Mouse (Mus musculus) brain, embryonic 18.5 days (tissue): ENCODE results near the gene Serinc3.
A peak's percentile ranks its signal among the peaks of the same experiment; 100 is the strongest.
"Not testable (repeated sequence)": the region's sequence is repeated elsewhere in the genome, so short reads cannot be mapped to it uniquely, and the experiment has no call there.

Experiments
- DNase-seq: peaks from one replicate; pipeline ENCODE4 v3.0.0-alpha.2; 2012; ENCODE audit warnings: low read depth, low spot score

The Serinc3 gene

GRCm38 (mm10) chr2:163662698-163663221 is 17.8 kb upstream of the Serinc3 start:
- DNase-seq, result no peak

GRCm38 (mm10) chr2:163662076-163662475 is 17.1 kb upstream of the Serinc3 start:
- DNase-seq, result no peak

- no peak for DNase-seq
Observed at GRCm38 (mm10) chr2:163661371-163661850, 16.5 kb upstream of the Serinc3 start.

GRCm38 (mm10) chr2:163660103-163660701 is 15.3 kb upstream of the Serinc3 start:
- no peak for DNase-seq

- no peak for DNase-seq
Observed at GRCm38 (mm10) chr2:163659431-163659830, 14.5 kb upstream of the Serinc3 start.

GRCm38 (mm10) chr2:163658941-163659340 is 14.0 kb upstream of the Serinc3 start:
- DNase-seq, result no peak

GRCm38 (mm10) chr2:163657975-163658886 is 13.3 kb upstream of the Serinc3 start, which contains the start of gene Pkig:
Pkig (plus strand) TSS chr2:163658386.
- DNase-seq, result peak; percentile 73

- no peak for DNase-seq
Observed at GRCm38 (mm10) chr2:163657486-163657885, 12.6 kb upstream of the Serinc3 start.

- DNase-seq, result not testable (repeated sequence)
Observed at GRCm38 (mm10) chr2:163655699-163656098, 10.8 kb upstream of the Serinc3 start.

GRCm38 (mm10) chr2:163646461-163647080 is 1.6 kb upstream of the Serinc3 start:
- DNase-seq, result no peak

- DNase-seq, result no peak
Observed at GRCm38 (mm10) chr2:163645700-163646460, 949 bp upstream of the Serinc3 start.

GRCm38 (mm10) chr2:163644047-163644446 is 884 bp downstream of the Serinc3 start:
- no peak for DNase-seq

- DNase-seq, result no peak
Observed at GRCm38 (mm10) chr2:163643576-163643971, 1.4 kb downstream of the Serinc3 start.

- DNase-seq, result no peak
Observed at GRCm38 (mm10) chr2:163642685-163643575, 2.0 kb downstream of the Serinc3 start.

- no peak for DNase-seq
Observed at GRCm38 (mm10) chr2:163641681-163642080, 3.2 kb downstream of the Serinc3 start.

GRCm38 (mm10) chr2:163640493-163640892 is 4.4 kb downstream of the Serinc3 start:
- DNase-seq, result no peak

GRCm38 (mm10) chr2:163637655-163638266 is 7.2 kb downstream of the Serinc3 start:
- DNase-seq, result no peak

- no peak for DNase-seq
Observed at GRCm38 (mm10) chr2:163636057-163636456, 8.9 kb downstream of the Serinc3 start.

GRCm38 (mm10) chr2:163634211-163634610 is 10.7 kb downstream of the Serinc3 start:
- DNase-seq, result no peak

GRCm38 (mm10) chr2:163631715-163632114 is 13.2 kb downstream of the Serinc3 start:
- DNase-seq, result no peak
